Mouse (Mus musculus): ENCODE data around the gene Hist1h4n.

Hist1h4n gene

GRCm38 (mm10) chr13:21795584-21795983 is 36.4 kb downstream of the Hist1h4n start:
- no peak for DNase-seq (ENCODE audit: low spot score)

GRCm38 (mm10) chr13:21790601-21791283 is 41.3 kb downstream of the Hist1h4n start:
- DNase-seq (ENCODE audit: low spot score) = no peak

- DNase-seq (ENCODE audit: low spot score) = no peak
Observed at GRCm38 (mm10) chr13:21789925-21790324, 42.1 kb downstream of the Hist1h4n start.

- DNase-seq (ENCODE audit: low spot score) = peak; percentile 34
Observed at GRCm38 (mm10) chr13:21787760-21788593, 44.0 kb downstream of the Hist1h4n start.

GRCm38 (mm10) chr13:21786899-21787629 is 44.9 kb downstream of the Hist1h4n start, which contains the start of the genes Hist1h2an and Hist1h2bp:
Gene Hist1h2an, minus strand, starts transcription at chr13:21787218.
Gene Hist1h2bp, plus strand, starts transcription at chr13:21787461.
- DNase-seq (ENCODE audit: low spot score) = peak; percentile 98

GRCm38 (mm10) chr13:21786189-21786898 is 45.7 kb downstream of the Hist1h4n start:
- peak; percentile 55 for DNase-seq (ENCODE audit: low spot score)

- no peak for DNase-seq (ENCODE audit: low spot score)
Observed at GRCm38 (mm10) chr13:21784311-21784710, 47.7 kb downstream of the Hist1h4n start.

GRCm38 (mm10) chr13:21783734-21784161 is 48.2 kb downstream of the Hist1h4n start:
- no peak for DNase-seq (ENCODE audit: low spot score)

GRCm38 (mm10) chr13:21783255-21783617 is 48.8 kb downstream of the Hist1h4n start, which contains the start of gene Hist1h3i:
Gene Hist1h3i, minus strand, starts transcription at chr13:21783370.
- DNase-seq (ENCODE audit: low spot score) = peak; percentile 88

- DNase-seq (ENCODE audit: low spot score) = peak; percentile 60
Observed at GRCm38 (mm10) chr13:21782361-21783254, 49.4 kb downstream of the Hist1h4n start.
